Mouse (Mus musculus) inflammation-experienced regulatory T-cells (primary cell): ENCODE results near the gene Adam21. TPM values are rescaled to one million over a fixed set of nuclear protein-coding genes. Genes with fewer than 3 reads are reported as not detected.

Experiments used
- polyA plus RNA-seq, 2 experiments: library from polyadenylated mRNA; unstranded; fragments of 100-300 nt; shearing (Covaris generic); gene quantifications; one replicate each; pipeline ENCODE4 v1.2.1; 2017

The Adam21 gene
- polyA plus RNA-seq: under 1 TPM; 0.36 to 0.48 TPM

GRCm38 (mm10) chr12:81568374-81568773, at the start of gene Adam21:
Gene Adam21 (minus strand): TSS chr12:81568474.

DNA sequence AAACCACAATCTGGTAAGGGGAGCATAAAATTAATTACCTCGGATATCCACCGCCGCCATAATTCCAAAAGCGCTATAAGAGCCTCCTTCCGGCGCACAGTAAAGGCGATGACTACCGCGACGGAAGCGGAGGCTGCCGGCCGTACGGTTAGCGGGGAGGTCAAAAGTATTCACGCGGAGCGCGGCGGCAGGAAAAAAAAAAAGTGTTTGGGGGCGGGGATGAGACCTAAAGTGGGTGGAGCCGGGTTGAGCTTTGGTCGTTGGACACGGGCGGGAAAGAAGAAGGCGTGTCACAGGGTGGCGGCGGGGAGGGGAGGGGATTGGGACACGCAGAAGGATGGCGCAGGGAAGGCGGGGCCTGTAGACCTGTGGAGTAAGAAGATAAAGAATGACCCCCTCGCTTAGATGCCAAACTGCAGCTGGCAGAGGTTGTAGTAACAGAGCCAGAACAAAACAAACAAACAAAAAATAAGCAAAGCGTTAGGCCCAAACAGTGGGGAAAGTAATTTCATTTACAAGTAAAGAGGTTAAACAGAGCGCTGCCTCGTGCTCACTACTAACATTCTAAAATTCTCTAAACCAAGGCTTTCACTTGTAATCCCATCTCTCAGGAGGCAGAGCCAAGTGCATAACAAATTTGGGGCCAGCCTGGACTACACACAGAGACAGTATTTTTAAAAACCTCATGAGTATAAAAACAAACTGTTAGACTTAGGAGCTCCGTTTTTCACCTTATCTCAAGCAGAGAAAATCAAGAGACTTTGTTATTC, 26.8 kb upstream of the Adam21 start, which contains the start of gene Med6:
Med6 (minus strand) TSS at position 107 of the 770 bp plus-strand sequence.

GRCm38 (mm10) chr12:81532316-81533028, 35.8 kb downstream of the Adam21 start, which contains the start of the genes Gm20498 and Synj2bp:
Gene Gm20498 (minus strand): TSS chr12:81532905.
Gene Synj2bp (minus strand): TSS chr12:81532911.

Other genes with a start within 250 kb of the Adam21 start
- gene Slc8a3, start 235.3 kb downstream of the Adam21 start, polyA plus RNA-seq: not detected
- under 1 TPM; 0.16 to 0.41 TPM for gene Gm4787, start 189.0 kb downstream of the Adam21 start, polyA plus RNA-seq
- gene Adam4, start 146.5 kb downstream of the Adam21 start, polyA plus RNA-seq: under 1 TPM; 0.18 to 0.91 TPM
- gene Cox16, start 83.3 kb downstream of the Adam21 start, polyA plus RNA-seq: 100 to 1,000 TPM; 140 to 145 TPM
- gene Gm20498, start 35.6 kb downstream of the Adam21 start, polyA plus RNA-seq: 10 to 100 TPM in 1 of 2 experiments, 1 to 10 TPM in 1; 10.0 to 13.0 TPM
- 10 to 100 TPM; 41.0 to 60.7 TPM for gene Synj2bp, start 35.6 kb downstream of the Adam21 start, polyA plus RNA-seq
- 10 to 100 TPM; 21.4 to 30.0 TPM for gene Med6, start 26.5 kb upstream of the Adam21 start, polyA plus RNA-seq
- under 1 TPM; 0.10 to 0.82 TPM for gene Ttc9, start 62.8 kb upstream of the Adam21 start, polyA plus RNA-seq
- gene Map3k9, start 212.7 kb upstream of the Adam21 start, polyA plus RNA-seq: 1 to 10 TPM; 1.1 to 3.2 TPM